Mouse (Mus musculus) hindbrain, embryonic 11.5 days (tissue): Measurements from ENCODE around the gene Atp1b3. TPM values are rescaled to one million over a fixed set of nuclear protein-coding genes. Genes with fewer than 3 reads are reported as not detected.

ENCODE experiments used
- ATAC-seq: fragments of 200-750 bp; cut with Nextera tagmentation; 2 replicates; pipeline ENCODE4 v1.8.0; 2017; ENCODE audit warnings: mild to moderate bottlenecking, moderate TSS enrichment, moderate library complexity; ENCODE audit not compliant: low FRiP score
- DNase-seq: peaks from one replicate; pipeline ENCODE4 v3.0.0-alpha.2; 2015; ENCODE audit warnings: low spot score
- H3K27ac ChIP-seq: fragments of 300-500 bp; sonication (generic); 2 replicates; pipeline ENCODE4 v1.5.1; 2014; ENCODE audit warnings: mild to moderate bottlenecking, low read depth, low read length
- H3K27me3 ChIP-seq: fragments of 300-500 bp; sonication (generic); 2 replicates; pipeline ENCODE4 v1.6.1; 2014; ENCODE audit warnings: mild to moderate bottlenecking, low read length, moderate library complexity, mixed read lengths; ENCODE audit not compliant: control insufficient read depth, insufficient read depth
- H3K36me3 ChIP-seq: fragments of 300-500 bp; sonication (generic); 2 replicates; pipeline ENCODE4 v1.6.1; 2014; ENCODE audit warnings: mild to moderate bottlenecking, low read length, moderate library complexity, mixed read lengths; ENCODE audit not compliant: control insufficient read depth, insufficient read depth
- H3K4me1 ChIP-seq: fragments of 300-500 bp; sonication (generic); replicated peaks from 2 replicates; pipeline ENCODE4 v1.6.1; 2014; ENCODE audit warnings: low read length, mixed read lengths; ENCODE audit not compliant: control insufficient read depth, insufficient read depth
- H3K4me2 ChIP-seq: fragments of 300-500 bp; sonication (generic); replicated peaks from 2 replicates; pipeline ENCODE4 v1.6.1; 2014; ENCODE audit warnings: mild to moderate bottlenecking, low read depth, low read length
- H3K4me3 ChIP-seq: fragments of 300-500 bp; sonication (generic); 2 replicates; pipeline ENCODE4 v1.5.1; 2014; ENCODE audit warnings: low read depth, low read length
- H3K9ac ChIP-seq: fragments of 300-500 bp; sonication (generic); 2 replicates; pipeline ENCODE4 v1.6.1; 2014; ENCODE audit warnings: low read depth, low read length
- H3K9me3 ChIP-seq: fragments of 300-500 bp; sonication (generic); 2 replicates; pipeline ENCODE4 v1.6.1; 2016; ENCODE audit warnings: low read length; ENCODE audit not compliant: control insufficient read depth
- WGBS: fragments of 180-500 bp; shearing (Covaris S2); extraction: QIAGEN DNeasy Blood & Tissue Kit; methylation state at CpG from one replicate; pipeline ENCODE4 v1.1.7; 2014; 5-methylcytosine and 5-hydroxymethylcytosine counted together
- polyA plus RNA-seq: library from polyadenylated mRNA; unstranded; fragments of >200 nt; fragmentation: Nextera tagmentation; extraction: Ambion mirVana; gene quantifications from 2 replicates; pipeline ENCODE4 v1.2.1, GENCODE M21; 2014

Gene Atp1b3
- polyA plus RNA-seq, 1 experiment from 2014 or later = 197 TPM

DNA sequence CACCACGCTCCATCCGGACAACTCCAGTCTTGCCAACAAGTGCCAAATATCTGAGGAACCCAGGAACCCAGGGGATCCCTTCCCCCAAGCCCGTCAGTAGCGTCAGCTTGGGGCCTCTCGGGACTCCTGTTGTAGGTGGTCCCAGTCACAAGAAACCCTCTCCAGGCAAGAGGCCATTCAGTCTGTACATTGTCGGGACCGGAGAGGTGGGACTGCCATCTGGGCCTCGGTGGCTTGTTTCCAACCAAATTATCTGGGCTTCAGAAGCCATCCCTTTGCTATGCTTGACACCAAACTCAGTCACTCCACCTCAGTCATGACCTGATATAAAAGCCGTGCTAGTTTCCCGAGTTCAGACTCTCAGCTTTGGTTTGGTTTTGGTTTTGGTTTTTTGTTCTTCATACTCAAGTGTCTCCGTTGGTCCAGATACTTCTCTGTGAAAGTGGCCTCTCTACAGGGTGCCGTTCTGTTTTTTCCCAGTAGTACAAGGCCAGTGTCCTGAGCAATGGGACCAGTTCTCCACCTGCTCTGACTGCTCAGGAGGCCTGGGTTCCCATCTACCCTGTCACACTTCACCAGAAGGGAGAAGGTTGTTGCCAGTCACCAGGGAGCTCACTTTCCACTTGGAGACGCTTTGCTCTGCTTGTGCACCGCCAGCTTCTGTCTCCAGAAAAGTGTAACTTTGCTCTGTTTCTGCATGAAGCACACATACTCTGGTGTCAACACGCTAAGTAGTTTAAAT, 41.7 kb downstream of the Atp1b3 start:
- DNase-seq (no peak), ATAC-seq (no peak)
- Histone ChIP-seq H3K4me3 (no peak overlapping the region), H3K4me1 (no peaks in the 10 kb centered on the region), H3K27ac (no peak overlapping the region), H3K27me3 (no peaks in the 10 kb centered on the region), H3K9ac (no peak overlapping the region), H3K4me2 (no peak overlapping the region), H3K36me3 (peaks cover 8% of the 10 kb centered on the region; the same call in 1 of the 2 replicates), H3K9me3 (no peaks in the 10 kb centered on the region)
- WGBS = 90% methylated on average over 15 of the region's 15 CpGs

DNA sequence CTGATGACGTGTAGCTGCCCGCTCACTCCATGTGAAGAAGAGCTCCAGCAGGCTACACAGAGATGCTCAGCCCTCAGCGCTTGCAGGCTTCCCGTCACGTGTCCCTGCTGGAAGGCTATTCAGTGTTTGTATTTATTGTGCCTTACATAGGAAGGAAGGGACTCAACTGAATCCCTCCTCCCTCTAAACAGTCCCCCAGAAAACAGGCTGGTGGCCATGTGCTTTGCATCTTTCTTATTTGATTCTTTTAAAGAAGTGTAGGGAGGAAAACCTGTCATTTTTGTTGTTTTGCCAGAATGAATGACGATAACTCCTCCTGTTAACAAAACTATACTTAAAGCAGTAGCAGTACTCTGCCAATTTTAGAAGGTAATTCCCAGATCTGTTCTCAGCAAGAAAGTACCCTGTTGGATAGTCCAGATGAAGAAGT, 43.7 kb downstream of the Atp1b3 start:
- DNase-seq (no peak), ATAC-seq (no peak)
- Histone ChIP-seq H3K36me3 (peaks cover 8% of the 10 kb centered on the region; the same call in 1 of the 2 replicates), H3K9me3 (no peaks in the 10 kb centered on the region), H3K4me1 (no peaks in the 10 kb centered on the region), H3K9ac (no peak overlapping the region), H3K4me3 (no peak overlapping the region), H3K27ac (no peak overlapping the region), H3K27me3 (no peaks in the 10 kb centered on the region), H3K4me2 (no peak overlapping the region)
- WGBS = 91% methylated on average over 6 of the region's 6 CpGs

DNA sequence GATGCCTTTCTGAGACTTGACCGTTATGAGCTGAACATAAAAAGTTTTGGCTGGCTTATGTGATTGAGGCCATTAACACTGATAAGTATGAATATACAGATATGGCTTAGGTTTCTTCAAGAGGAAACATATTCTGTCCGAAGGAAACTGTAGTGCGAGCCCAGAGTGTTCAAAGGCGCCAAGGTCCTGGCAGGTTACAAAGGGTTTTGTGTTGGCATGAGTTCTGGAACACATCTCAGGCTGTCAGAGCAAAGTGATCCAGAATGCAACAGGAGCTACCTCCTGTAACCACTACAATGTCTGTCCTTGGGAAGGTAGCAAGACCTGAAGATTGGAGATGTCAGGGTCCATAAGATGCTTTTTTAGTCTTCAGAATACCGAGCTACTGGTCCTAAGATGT, 44.9 kb downstream of the Atp1b3 start:
- DNase-seq (no peak), ATAC-seq (no peak)
- WGBS = 94% methylated on average over 5 of the region's 5 CpGs
- no peak overlapping the region for H3K9ac ChIP-seq
- H3K27ac ChIP-seq = no peak overlapping the region
- no peak overlapping the region for H3K4me2 ChIP-seq
- H3K9me3 ChIP-seq = no peaks in the 10 kb centered on the region
- peaks cover 12% of the 10 kb centered on the region for H3K36me3 ChIP-seq
- no peaks in the 10 kb centered on the region for H3K27me3 ChIP-seq
- no peak overlapping the region for H3K4me3 ChIP-seq
- H3K4me1 ChIP-seq = no peaks in the 10 kb centered on the region

DNA sequence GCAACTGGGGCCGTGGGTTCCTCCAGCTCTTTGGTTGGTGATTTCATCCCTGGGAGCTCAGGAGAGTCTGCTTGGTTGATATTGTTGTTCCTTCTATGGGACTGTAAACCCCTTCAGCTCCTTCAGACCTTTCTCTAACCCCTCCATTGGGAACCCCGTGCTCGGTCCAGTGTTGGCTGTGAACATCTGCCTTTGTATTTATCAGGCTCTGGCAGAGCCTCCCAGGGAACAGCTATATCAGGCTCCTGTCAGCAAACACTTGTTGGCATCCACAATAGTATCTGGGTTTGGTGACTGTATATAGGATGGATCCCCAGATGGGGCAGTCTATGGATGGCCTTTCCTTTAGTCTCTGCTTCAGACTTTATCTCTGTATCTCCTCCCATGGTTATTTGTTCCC, 52.2 kb downstream of the Atp1b3 start:
- Histone ChIP-seq H3K36me3 (peaks cover 8% of the 10 kb centered on the region), H3K9ac (no peak overlapping the region), H3K4me2 (no peak overlapping the region), H3K27me3 (no peaks in the 10 kb centered on the region), H3K27ac (no peak overlapping the region), H3K4me1 (no peaks in the 10 kb centered on the region), H3K9me3 (no peaks in the 10 kb centered on the region), H3K4me3 (no peak overlapping the region)
- 94% methylated on average over 3 of the region's 3 CpGs for WGBS
- no peak for DNase-seq
- ATAC-seq = no peak

DNA sequence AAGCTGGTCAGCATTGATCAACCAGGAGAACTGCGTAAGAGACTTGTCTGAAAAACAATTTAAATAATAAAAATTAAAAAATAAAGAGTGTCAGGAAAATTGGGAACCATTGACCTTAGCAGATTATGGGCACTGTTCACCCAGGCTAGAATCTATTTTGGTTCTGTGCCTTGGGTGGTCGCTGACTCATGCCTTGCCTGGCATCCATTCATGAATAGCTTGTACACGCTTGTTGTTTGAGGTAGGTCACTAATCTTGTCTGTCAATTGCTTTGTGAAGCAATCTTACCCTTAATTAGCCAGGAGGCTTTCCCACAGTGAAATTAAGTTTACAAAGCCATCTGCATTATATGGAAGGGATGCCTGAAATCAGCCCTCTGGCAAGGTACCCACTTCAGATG, 55.4 kb downstream of the Atp1b3 start:
- Histone ChIP-seq H3K4me1 (no peaks in the 10 kb centered on the region), H3K4me2 (no peak overlapping the region), H3K36me3 (peaks cover 7% of the 10 kb centered on the region; the same call in 1 of the 2 replicates), H3K9ac (no peak overlapping the region), H3K9me3 (no peaks in the 10 kb centered on the region), H3K27ac (no peak overlapping the region), H3K4me3 (no peak overlapping the region), H3K27me3 (no peaks in the 10 kb centered on the region)
- no peak for DNase-seq
- no peak for ATAC-seq
- 80% methylated on average over 3 of the region's 3 CpGs for WGBS

DNA sequence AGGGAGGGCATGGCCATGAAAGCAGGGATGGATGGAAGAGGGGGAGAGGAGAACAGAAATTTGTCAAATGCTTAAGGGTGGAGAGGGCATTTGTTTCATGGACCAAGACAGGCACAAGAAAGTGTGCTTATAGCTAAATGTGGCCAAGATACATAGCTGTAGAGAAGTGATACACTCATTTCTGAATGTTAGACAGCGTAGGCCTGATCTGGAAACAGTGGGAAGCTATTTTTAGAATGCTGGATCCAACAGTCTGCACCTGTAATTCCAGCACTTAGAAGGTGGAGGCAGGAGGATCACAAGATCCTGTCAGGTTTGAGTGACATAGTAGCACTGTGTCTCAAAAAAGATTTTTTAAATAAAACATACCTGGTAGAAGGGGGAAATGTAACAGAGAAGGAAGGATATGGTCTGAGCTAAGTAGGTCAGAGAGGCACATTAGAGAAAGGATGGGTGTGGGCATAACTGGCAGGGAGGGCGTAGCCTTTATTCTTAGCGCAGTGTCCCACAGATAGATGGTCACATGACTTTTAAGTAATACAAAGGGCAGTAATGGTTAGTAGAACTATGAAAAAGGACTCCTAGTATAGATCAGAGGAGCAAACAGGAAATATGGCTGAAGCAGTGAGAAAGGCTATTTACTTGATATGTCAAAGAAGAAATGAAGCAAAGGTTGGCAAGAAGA, 64.8 kb downstream of the Atp1b3 start:
- Histone ChIP-seq H3K9ac (no peak overlapping the region), H3K4me1 (no peaks in the 10 kb centered on the region), H3K4me3 (no peak overlapping the region), H3K27me3 (no peaks in the 10 kb centered on the region), H3K4me2 (no peak overlapping the region), H3K27ac (no peak overlapping the region), H3K36me3 (peaks cover 14% of the 10 kb centered on the region), H3K9me3 (no peaks in the 10 kb centered on the region)
- no peak for ATAC-seq
- no peak for DNase-seq
- WGBS = 89% methylated on average over 3 of the region's 3 CpGs

DNA sequence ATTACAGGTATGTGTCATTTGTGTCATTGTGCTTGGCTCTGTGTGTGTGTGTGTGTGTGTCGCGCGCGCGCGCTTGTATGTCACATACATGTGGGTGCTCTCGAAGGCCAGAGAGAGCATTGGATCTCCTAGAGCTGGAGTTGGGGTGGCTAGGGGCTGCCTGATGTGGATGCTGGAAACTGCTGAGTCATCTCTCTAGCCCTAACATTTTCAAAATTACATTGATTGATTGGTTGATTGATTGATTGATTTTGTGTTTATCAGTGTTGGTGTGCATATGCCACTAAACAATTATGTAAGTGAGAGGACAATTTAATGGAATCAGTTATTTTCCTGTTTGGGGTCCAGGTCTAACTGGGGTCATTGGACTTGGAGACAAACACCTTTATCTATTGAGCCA, 72.1 kb downstream of the Atp1b3 start:
- ATAC-seq (no peak), DNase-seq (no peak)
- Histone ChIP-seq H3K36me3 (peaks cover 8% of the 10 kb centered on the region), H3K4me2 (no peak overlapping the region), H3K27ac (no peak overlapping the region), H3K9me3 (no peaks in the 10 kb centered on the region), H3K4me3 (no peak overlapping the region), H3K9ac (no peak overlapping the region), H3K27me3 (no peaks in the 10 kb centered on the region), H3K4me1 (no peaks in the 10 kb centered on the region)
- WGBS = 100% methylated on average over 7 of the region's 7 CpGs

DNA sequence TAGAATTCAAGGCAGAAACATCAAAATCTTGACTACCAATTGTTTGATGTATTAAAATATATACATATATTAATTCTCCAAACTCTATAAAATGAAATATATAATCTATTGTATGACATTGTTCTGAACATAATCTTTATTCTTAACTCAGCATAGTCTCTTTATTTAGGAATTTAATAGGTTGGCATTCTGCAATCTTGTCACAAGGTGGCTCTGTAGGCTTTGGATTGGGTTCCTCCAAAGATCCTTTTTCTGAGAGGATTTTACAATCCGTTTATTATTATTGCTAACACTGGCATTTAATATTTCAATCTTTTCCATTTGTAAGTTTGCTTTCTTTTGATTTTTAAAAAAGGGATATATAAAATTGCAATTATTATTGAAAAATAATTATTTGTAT, 79.3 kb downstream of the Atp1b3 start:
- ATAC-seq (no peak), DNase-seq (no peak)
- Histone ChIP-seq H3K27me3 (no peaks in the 10 kb centered on the region), H3K4me1 (no peaks in the 10 kb centered on the region), H3K9me3 (no peaks in the 10 kb centered on the region), H3K4me2 (no peak overlapping the region), H3K36me3 (no peaks in the 10 kb centered on the region), H3K9ac (no peak overlapping the region), H3K27ac (no peak overlapping the region), H3K4me3 (no peak overlapping the region)
- WGBS = 41% methylated on average over 1 of the region's 1 CpGs
